Mouse (Mus musculus): ENCODE measurements around the gene Manea. TPM values are rescaled to one million over a fixed set of nuclear protein-coding genes. Genes with fewer than 3 reads are reported as not detected.
A peak's percentile ranks its signal among the peaks of the same experiment; 100 is the strongest.
"Not testable (repeated sequence)": the region's sequence is repeated elsewhere in the genome, so short reads cannot be mapped to it uniquely, and the experiment has no call there.

Manea gene
- polyA plus RNA-seq, 1 experiment from 2014 or later: 25.1 TPM

GRCm38 (mm10) chr4:26304731-26305130 lies 42.0 kb downstream of the Manea start:
- H3K9me3 ChIP-seq (ENCODE audit: control insufficient read depth, low read length); H3K4me3 ChIP-seq (replicated peaks; ENCODE audit: low read length); DNase-seq (ENCODE audit: low spot score); H3K27ac ChIP-seq; ATAC-seq (ENCODE audit: low FRiP score); H3K27me3 ChIP-seq (ENCODE audit: control insufficient read depth, insufficient read depth, low read length); H3K4me1 ChIP-seq (replicated peaks; ENCODE audit: control insufficient read depth, insufficient read depth, low read length); H3K36me3 ChIP-seq (replicated peaks; ENCODE audit: control insufficient read depth, insufficient read depth); H3K4me2 ChIP-seq (replicated peaks); H3K9ac ChIP-seq: not testable (repeated sequence)
- 97% methylated on average over 1 of the region's 1 CpGs for WGBS

- DNase-seq (ENCODE audit: low spot score) (no peak), ATAC-seq (ENCODE audit: low FRiP score) (no peak)
- 73% methylated on average over 1 of the region's 1 CpGs for WGBS
Measured at GRCm38 (mm10) chr4:26277112-26277716, 69.5 kb downstream of the Manea start.

GRCm38 (mm10) chr4:26276264-26276663 lies 70.4 kb downstream of the Manea start:
- no peaks in the 10 kb centered on the region for H3K27me3 ChIP-seq (ENCODE audit: control insufficient read depth, insufficient read depth, low read length)
- DNase-seq (ENCODE audit: low spot score) (peak; percentile 40), ATAC-seq (ENCODE audit: low FRiP score) (no peak)
- no peaks in the 10 kb centered on the region for H3K4me1 ChIP-seq (replicated peaks; ENCODE audit: control insufficient read depth, insufficient read depth, low read length)
- H3K9me3 ChIP-seq (ENCODE audit: control insufficient read depth, low read length): no peaks in the 10 kb centered on the region
- no peaks in the 10 kb centered on the region for H3K36me3 ChIP-seq (replicated peaks; ENCODE audit: control insufficient read depth, insufficient read depth)
- no peak overlapping the region for H3K9ac ChIP-seq
- H3K4me2 ChIP-seq (replicated peaks): no peak overlapping the region
- no peak overlapping the region for H3K4me3 ChIP-seq (replicated peaks; ENCODE audit: low read length)
- H3K27ac ChIP-seq: peak overlapping the region; percentile 3; the same call in 1 of the 2 replicates

More at GRCm38 (mm10) chr4:26277112-26277716, 69.5 kb downstream of the Manea start:
- H3K9ac ChIP-seq: no peak overlapping the region
- H3K4me2 ChIP-seq (replicated peaks): no peak overlapping the region
- no peaks in the 10 kb centered on the region for H3K36me3 ChIP-seq (replicated peaks; ENCODE audit: control insufficient read depth, insufficient read depth)
- no peaks in the 10 kb centered on the region for H3K27me3 ChIP-seq (ENCODE audit: control insufficient read depth, insufficient read depth, low read length)
- H3K4me3 ChIP-seq (replicated peaks; ENCODE audit: low read length): no peak overlapping the region
- H3K27ac ChIP-seq: no peak overlapping the region
- H3K4me1 ChIP-seq (replicated peaks; ENCODE audit: control insufficient read depth, insufficient read depth, low read length): no peaks in the 10 kb centered on the region
- no peaks in the 10 kb centered on the region for H3K9me3 ChIP-seq (ENCODE audit: control insufficient read depth, low read length)

- Histone ChIP-seq H3K4me1 (replicated peaks; ENCODE audit: control insufficient read depth, insufficient read depth, low read length) (no peaks in the 10 kb centered on the region), H3K9me3 (ENCODE audit: control insufficient read depth, low read length) (no peaks in the 10 kb centered on the region), H3K4me2 (replicated peaks) (no peak overlapping the region), H3K36me3 (replicated peaks; ENCODE audit: control insufficient read depth, insufficient read depth) (no peaks in the 10 kb centered on the region), H3K9ac (no peak overlapping the region), H3K4me3 (replicated peaks; ENCODE audit: low read length) (no peak overlapping the region), H3K27me3 (ENCODE audit: control insufficient read depth, insufficient read depth, low read length) (no peaks in the 10 kb centered on the region), H3K27ac (peak overlapping the region; percentile 3; the same call in 1 of the 2 replicates)
- 72% methylated on average over 2 of the region's 2 CpGs for WGBS
- DNase-seq (ENCODE audit: low spot score) (no peak), ATAC-seq (ENCODE audit: low FRiP score) (no peak)
Measured at GRCm38 (mm10) chr4:26275769-26276168, 70.9 kb downstream of the Manea start.
